Mouse (Mus musculus): ENCODE measurements at regions not wholly inside any gene's neighbourhood (a gene's known extent, or its start where the extent isn't known, plus 50 kb on each side); places are given as distances from the start of the nearest gene placed in this dataset.

DNA sequence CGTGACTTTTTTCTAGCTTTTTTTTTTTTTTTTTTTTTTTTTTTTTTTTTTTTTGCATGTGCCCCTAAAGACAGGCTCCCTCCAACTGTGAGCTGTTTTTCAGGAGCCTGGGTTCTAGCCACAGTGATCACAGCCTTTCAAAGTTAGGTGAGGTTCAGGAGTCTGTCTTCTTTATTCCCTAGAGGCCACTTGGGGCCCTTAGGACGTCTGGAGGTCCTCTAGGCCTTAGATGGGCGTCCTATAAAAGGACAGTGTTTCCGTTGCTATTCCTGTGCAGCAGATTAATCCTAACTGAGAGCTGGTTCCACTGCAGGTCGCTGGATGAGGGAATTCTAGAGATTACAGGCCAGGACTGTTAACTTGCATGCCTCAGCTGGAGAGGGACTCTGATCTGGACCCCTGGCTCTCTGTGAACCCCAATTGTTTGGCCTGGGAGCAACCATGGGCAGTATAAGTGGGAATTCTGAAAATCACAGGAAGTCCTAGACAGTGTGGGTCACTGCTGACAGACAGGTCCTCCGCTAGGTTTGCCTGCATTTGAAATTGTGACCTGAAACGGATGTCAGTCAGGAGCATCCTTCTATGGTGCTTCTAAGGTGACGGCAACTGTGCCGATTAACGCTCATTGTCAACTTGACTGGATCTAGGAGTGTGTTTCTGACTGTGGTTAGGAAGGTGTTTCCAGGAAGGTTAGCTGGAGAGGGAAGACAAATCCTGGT, 51.2 kb upstream of the Dbx1 start:
- Histone ChIP-seq H3K4me2 (ENCODE audit: low read length) (peak overlapping the region; percentile 26), H3K9ac (ENCODE audit: low read length) (no peak overlapping the region), H3K36me3 (ENCODE audit: control insufficient read depth, insufficient read depth, low read length) (no peaks in the 10 kb centered on the region), H3K4me1 (ENCODE audit: control insufficient read depth in 2 of 2, insufficient read depth in 2 of 2, low read length in 2 of 2) (peaks cover 9 to 12% of the 10 kb centered on the region in 2 experiments), H3K4me3 (ENCODE audit: control insufficient read depth in 1 of 2, insufficient read depth in 1 of 2, low read depth in 1 of 2, low read length in 2 of 2) (no peak overlapping the region), H3K27ac (replicated peaks in 1 of 2; ENCODE audit: control insufficient read depth in 1 of 2, insufficient read depth in 1 of 2, low read depth in 2 of 2, low read length in 2 of 2) (no peak overlapping the region), H3K9me3 (ENCODE audit: control insufficient read depth, low read length) (no peaks in the 10 kb centered on the region), H3K27me3 (ENCODE audit: control insufficient read depth, insufficient read depth, low read length) (peaks cover 45% of the 10 kb centered on the region)
- no peak for ATAC-seq (ENCODE audit: insufficient number of reproducible peaks, insufficient read depth, low FRiP score, low read depth)
- WGBS: 13% methylated on average over 10 of the region's 10 CpGs

DNA sequence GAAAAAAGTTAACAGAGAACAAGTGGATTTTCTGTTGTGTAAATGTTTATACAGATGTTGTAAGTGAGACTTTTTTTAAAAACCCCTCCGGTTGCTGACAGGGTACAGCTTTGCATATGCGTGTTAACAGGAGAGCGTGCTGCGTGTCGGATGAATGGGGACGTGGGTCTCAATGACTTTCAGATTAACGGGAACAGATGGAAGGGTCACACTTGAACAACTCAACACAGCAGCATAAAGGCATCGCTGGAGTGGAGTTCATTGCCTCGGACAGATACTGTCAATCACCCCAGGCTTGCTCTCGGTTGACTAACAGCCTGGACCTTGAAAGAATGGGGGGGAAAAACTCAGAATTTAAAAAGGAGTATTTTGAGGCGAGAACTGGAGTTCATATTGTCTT, 50.3 kb upstream of the Dbx1 start:
- Histone ChIP-seq H3K27me3 (ENCODE audit: control insufficient read depth, insufficient read depth, low read length) (peaks cover 53% of the 10 kb centered on the region), H3K27ac (replicated peaks in 1 of 2; ENCODE audit: control insufficient read depth in 1 of 2, insufficient read depth in 1 of 2, low read depth in 2 of 2, low read length in 2 of 2) (no peak overlapping the region), H3K36me3 (ENCODE audit: control insufficient read depth, insufficient read depth, low read length) (no peaks in the 10 kb centered on the region), H3K4me3 (ENCODE audit: control insufficient read depth in 1 of 2, insufficient read depth in 1 of 2, low read depth in 1 of 2, low read length in 2 of 2) (no peak overlapping the region), H3K4me1 (ENCODE audit: control insufficient read depth in 2 of 2, insufficient read depth in 2 of 2, low read length in 2 of 2) (peaks cover 9 to 10% of the 10 kb centered on the region in 2 experiments), H3K9me3 (ENCODE audit: control insufficient read depth, low read length) (no peaks in the 10 kb centered on the region), H3K4me2 (ENCODE audit: low read length) (no peak overlapping the region), H3K9ac (ENCODE audit: low read length) (no peak overlapping the region)
- WGBS: 29% methylated on average over 11 of the region's 11 CpGs
- no peak for ATAC-seq (ENCODE audit: insufficient number of reproducible peaks, insufficient read depth, low FRiP score, low read depth)
